Mouse (Mus musculus): ENCODE data around the gene Slc9a9. TPM values are rescaled to one million over a fixed set of nuclear protein-coding genes. Genes with fewer than 3 reads are reported as not detected.

Gene Slc9a9
- polyA plus RNA-seq, 1 experiment from 2014 or later: 6.7 TPM

GRCm38 (mm10) chr9:95186386-95187289 lies 516.9 kb downstream of the Slc9a9 start:
- no peak for ATAC-seq (ENCODE audit: low FRiP score, low TSS enrichment)
- Histone ChIP-seq H3K27ac (replicated peaks; ENCODE audit: low read depth, low read length) (no peak overlapping the region), H3K4me2 (ENCODE audit: low read length) (no peak overlapping the region), H3K9me3 (ENCODE audit: control insufficient read depth, low read length) (no peaks in the 10 kb centered on the region), H3K4me3 (replicated peaks; ENCODE audit: low read depth, low read length) (no peak overlapping the region), H3K4me1 (ENCODE audit: control insufficient read depth, insufficient read depth, low read length) (no peaks in the 10 kb centered on the region), H3K27me3 (ENCODE audit: control insufficient read depth, insufficient read depth, low read length) (no peaks in the 10 kb centered on the region), H3K36me3 (ENCODE audit: control insufficient read depth, insufficient read depth, low read length) (no peaks in the 10 kb centered on the region), H3K9ac (replicated peaks; ENCODE audit: low read length) (no peak overlapping the region)
- WGBS: 70% methylated on average over 15 of the region's 15 CpGs
- no peak for DNase-seq

DNA sequence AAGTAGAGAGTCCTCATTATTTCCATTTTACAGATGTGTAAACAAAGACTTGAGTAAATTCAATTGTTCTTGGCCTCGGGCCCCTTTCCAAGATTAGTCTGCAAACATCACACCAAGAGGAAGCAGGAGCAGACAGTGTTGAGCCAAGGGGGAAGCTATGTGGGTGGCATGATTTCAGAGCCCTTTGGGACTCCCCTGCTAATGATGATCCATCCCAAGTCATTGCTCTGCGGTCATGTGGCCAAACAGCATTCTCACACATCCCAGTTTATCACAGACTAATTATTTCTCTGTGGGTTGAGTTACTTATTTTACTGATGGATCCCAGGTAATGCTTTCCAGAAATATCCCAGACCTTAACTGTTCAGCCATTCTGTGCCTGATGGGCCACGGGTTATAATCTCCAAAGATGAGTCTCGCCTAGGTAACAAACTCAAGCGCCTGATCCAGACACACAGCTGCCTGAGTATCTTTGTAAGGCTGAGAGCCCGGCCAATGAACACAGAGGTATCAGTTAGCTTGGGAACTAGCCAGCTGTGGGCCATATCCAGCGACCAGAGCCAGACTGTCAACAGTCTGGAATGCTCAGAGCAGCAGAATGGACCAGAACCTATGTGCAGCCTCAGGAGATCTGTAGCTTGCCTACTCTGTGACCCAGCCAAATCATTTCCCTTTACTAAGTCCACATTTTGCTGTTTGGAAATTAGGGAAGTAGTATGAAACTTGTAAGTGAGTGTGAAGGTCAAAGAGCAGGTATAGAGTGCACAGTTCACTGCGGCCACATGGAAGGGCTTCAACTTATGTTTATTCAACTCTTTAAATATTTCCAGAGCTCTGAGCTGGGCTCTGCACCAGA lies 518.9 kb downstream of the Slc9a9 start:
- Histone ChIP-seq H3K4me2 (ENCODE audit: low read length) (no peak overlapping the region), H3K36me3 (ENCODE audit: control insufficient read depth, insufficient read depth, low read length) (no peaks in the 10 kb centered on the region), H3K27ac (replicated peaks; ENCODE audit: low read depth, low read length) (no peak overlapping the region), H3K9me3 (ENCODE audit: control insufficient read depth, low read length) (no peaks in the 10 kb centered on the region), H3K4me1 (ENCODE audit: control insufficient read depth, insufficient read depth, low read length) (no peaks in the 10 kb centered on the region), H3K4me3 (replicated peaks; ENCODE audit: low read depth, low read length) (no peak overlapping the region), H3K27me3 (ENCODE audit: control insufficient read depth, insufficient read depth, low read length) (no peaks in the 10 kb centered on the region), H3K9ac (replicated peaks; ENCODE audit: low read length) (no peak overlapping the region)
- DNase-seq: no peak
- 84% methylated on average over 8 of the region's 8 CpGs for WGBS
- no peak for ATAC-seq (ENCODE audit: low FRiP score, low TSS enrichment)

- H3K9me3 ChIP-seq (ENCODE audit: control insufficient read depth, low read length): no peaks in the 10 kb centered on the region
- no peaks in the 10 kb centered on the region for H3K4me1 ChIP-seq (ENCODE audit: control insufficient read depth, insufficient read depth, low read length)
- no peak overlapping the region for H3K4me3 ChIP-seq (replicated peaks; ENCODE audit: low read depth, low read length)
- H3K9ac ChIP-seq (replicated peaks; ENCODE audit: low read length): no peak overlapping the region
- H3K36me3 ChIP-seq (ENCODE audit: control insufficient read depth, insufficient read depth, low read length): no peaks in the 10 kb centered on the region
- no peak overlapping the region for H3K27ac ChIP-seq (replicated peaks; ENCODE audit: low read depth, low read length)
- no peak overlapping the region for H3K4me2 ChIP-seq (ENCODE audit: low read length)
- ATAC-seq (ENCODE audit: low FRiP score, low TSS enrichment) (no peak), DNase-seq (no peak)
- H3K27me3 ChIP-seq (ENCODE audit: control insufficient read depth, insufficient read depth, low read length): no peaks in the 10 kb centered on the region
- 91% methylated on average over 4 of the region's 4 CpGs for WGBS
These were observed 519.5 kb downstream of the Slc9a9 start for GRCm38 (mm10) chr9:95189218-95189605.

DNA sequence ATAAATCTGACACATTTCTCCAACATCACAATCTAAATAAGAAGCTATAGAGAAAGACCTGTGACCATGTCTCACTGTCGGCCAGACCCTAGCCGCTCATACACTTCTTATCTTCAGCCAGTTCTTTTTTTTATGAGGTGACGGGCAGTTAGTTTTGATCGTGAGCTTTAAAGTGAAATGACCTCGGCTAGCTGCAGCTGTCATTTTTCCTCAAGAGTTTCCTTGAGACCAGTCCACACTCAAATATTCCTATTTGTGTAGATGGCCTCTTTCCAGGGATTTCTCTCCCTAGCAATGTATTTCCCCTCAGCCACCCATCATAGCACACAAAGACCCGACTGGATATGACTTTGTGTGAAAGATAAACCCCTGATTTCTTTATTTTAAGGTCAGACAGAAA lies 521.7 kb downstream of the Slc9a9 start:
- H3K4me1 ChIP-seq (ENCODE audit: control insufficient read depth, insufficient read depth, low read length): no peaks in the 10 kb centered on the region
- no peak overlapping the region for H3K4me2 ChIP-seq (ENCODE audit: low read length)
- no peaks in the 10 kb centered on the region for H3K9me3 ChIP-seq (ENCODE audit: control insufficient read depth, low read length)
- no peaks in the 10 kb centered on the region for H3K36me3 ChIP-seq (ENCODE audit: control insufficient read depth, insufficient read depth, low read length)
- no peak for ATAC-seq (ENCODE audit: low FRiP score, low TSS enrichment)
- no peaks in the 10 kb centered on the region for H3K27me3 ChIP-seq (ENCODE audit: control insufficient read depth, insufficient read depth, low read length)
- H3K27ac ChIP-seq (replicated peaks; ENCODE audit: low read depth, low read length): no peak overlapping the region
- H3K4me3 ChIP-seq (replicated peaks; ENCODE audit: low read depth, low read length): no peak overlapping the region
- no peak for DNase-seq
- WGBS: 89% methylated on average over 6 of the region's 6 CpGs
- no peak overlapping the region for H3K9ac ChIP-seq (replicated peaks; ENCODE audit: low read length)

DNA sequence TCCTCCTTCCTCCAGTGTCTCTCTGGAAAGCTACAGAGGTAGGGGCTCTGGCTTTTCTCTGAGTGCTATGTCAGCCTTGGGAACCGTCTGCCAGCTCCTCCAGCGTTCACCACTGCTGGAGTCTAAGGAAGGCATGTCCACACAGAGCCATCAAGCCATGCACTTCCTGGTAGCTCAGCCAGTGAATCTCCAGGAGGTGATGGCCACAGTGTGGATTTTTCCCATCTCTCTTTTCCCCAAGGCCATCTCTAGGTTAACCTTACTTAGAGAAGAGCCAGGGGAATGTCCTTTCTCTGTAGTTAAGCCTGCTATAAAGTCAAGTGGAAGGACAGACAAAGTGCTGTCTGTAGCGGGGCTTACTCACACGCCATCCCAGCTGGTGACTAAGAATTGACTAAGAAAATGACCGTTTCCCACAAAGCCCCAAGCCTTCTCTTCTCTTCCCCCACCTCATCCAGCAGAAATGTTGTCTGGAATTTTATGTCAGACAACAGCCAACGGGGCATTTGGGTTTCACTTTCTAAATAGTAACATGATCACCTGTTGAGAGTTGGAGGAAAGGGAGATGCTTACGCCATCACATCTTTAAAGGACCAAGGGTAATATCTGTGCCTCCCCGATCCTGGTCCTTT lies 523.3 kb downstream of the Slc9a9 start:
- Histone ChIP-seq H3K9me3 (ENCODE audit: control insufficient read depth, low read length) (no peaks in the 10 kb centered on the region), H3K36me3 (ENCODE audit: control insufficient read depth, insufficient read depth, low read length) (no peaks in the 10 kb centered on the region), H3K4me1 (ENCODE audit: control insufficient read depth, insufficient read depth, low read length) (no peaks in the 10 kb centered on the region), H3K4me3 (replicated peaks; ENCODE audit: low read depth, low read length) (no peak overlapping the region), H3K27me3 (ENCODE audit: control insufficient read depth, insufficient read depth, low read length) (no peaks in the 10 kb centered on the region), H3K27ac (replicated peaks; ENCODE audit: low read depth, low read length) (no peak overlapping the region), H3K4me2 (ENCODE audit: low read length) (no peak overlapping the region), H3K9ac (replicated peaks; ENCODE audit: low read length) (no peak overlapping the region)
- WGBS: 91% methylated on average over 8 of the region's 8 CpGs
- DNase-seq (no peak), ATAC-seq (ENCODE audit: low FRiP score, low TSS enrichment) (no peak)

- no peak overlapping the region for H3K4me3 ChIP-seq (replicated peaks; ENCODE audit: low read depth, low read length)
- H3K4me1 ChIP-seq (ENCODE audit: control insufficient read depth, insufficient read depth, low read length): no peaks in the 10 kb centered on the region
- DNase-seq: no peak
- ATAC-seq (ENCODE audit: low FRiP score, low TSS enrichment): no peak
- no peaks in the 10 kb centered on the region for H3K9me3 ChIP-seq (ENCODE audit: control insufficient read depth, low read length)
- no peak overlapping the region for H3K9ac ChIP-seq (replicated peaks; ENCODE audit: low read length)
- H3K36me3 ChIP-seq (ENCODE audit: control insufficient read depth, insufficient read depth, low read length): no peaks in the 10 kb centered on the region
- WGBS: 88% methylated on average over 3 of the region's 3 CpGs
- H3K27me3 ChIP-seq (ENCODE audit: control insufficient read depth, insufficient read depth, low read length): no peaks in the 10 kb centered on the region
- H3K4me2 ChIP-seq (ENCODE audit: low read length): no peak overlapping the region
- no peak overlapping the region for H3K27ac ChIP-seq (replicated peaks; ENCODE audit: low read depth, low read length)
These were observed 524.0 kb downstream of the Slc9a9 start for GRCm38 (mm10) chr9:95193672-95194071.

DNA sequence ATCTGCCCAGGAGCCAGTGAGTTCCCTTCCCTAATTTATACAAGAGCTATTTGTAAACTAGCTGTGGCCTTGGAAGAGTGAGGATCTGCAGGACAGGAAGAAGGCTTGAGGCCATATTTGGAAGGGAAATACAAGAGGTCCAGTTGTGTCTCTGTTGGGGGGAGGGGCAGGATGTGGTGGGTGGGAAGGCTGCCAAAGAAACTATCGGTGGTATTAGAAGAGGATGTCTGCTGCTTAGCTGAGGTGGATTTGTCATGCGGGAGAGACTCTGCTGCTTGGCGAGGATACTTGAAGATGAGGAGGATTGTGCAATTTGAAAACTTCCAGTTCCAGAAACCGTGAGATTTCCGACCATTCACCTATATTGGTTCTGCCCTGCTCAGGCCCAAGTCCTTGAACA lies 524.4 kb downstream of the Slc9a9 start:
- no peaks in the 10 kb centered on the region for H3K4me1 ChIP-seq (ENCODE audit: control insufficient read depth, insufficient read depth, low read length)
- ATAC-seq (ENCODE audit: low FRiP score, low TSS enrichment) (no peak), DNase-seq (no peak)
- no peak overlapping the region for H3K4me2 ChIP-seq (ENCODE audit: low read length)
- no peaks in the 10 kb centered on the region for H3K36me3 ChIP-seq (ENCODE audit: control insufficient read depth, insufficient read depth, low read length)
- 78% methylated on average over 5 of the region's 5 CpGs for WGBS
- no peak overlapping the region for H3K9ac ChIP-seq (replicated peaks; ENCODE audit: low read length)
- no peaks in the 10 kb centered on the region for H3K27me3 ChIP-seq (ENCODE audit: control insufficient read depth, insufficient read depth, low read length)
- no peak overlapping the region for H3K4me3 ChIP-seq (replicated peaks; ENCODE audit: low read depth, low read length)
- no peaks in the 10 kb centered on the region for H3K9me3 ChIP-seq (ENCODE audit: control insufficient read depth, low read length)
- H3K27ac ChIP-seq (replicated peaks; ENCODE audit: low read depth, low read length): no peak overlapping the region

DNA sequence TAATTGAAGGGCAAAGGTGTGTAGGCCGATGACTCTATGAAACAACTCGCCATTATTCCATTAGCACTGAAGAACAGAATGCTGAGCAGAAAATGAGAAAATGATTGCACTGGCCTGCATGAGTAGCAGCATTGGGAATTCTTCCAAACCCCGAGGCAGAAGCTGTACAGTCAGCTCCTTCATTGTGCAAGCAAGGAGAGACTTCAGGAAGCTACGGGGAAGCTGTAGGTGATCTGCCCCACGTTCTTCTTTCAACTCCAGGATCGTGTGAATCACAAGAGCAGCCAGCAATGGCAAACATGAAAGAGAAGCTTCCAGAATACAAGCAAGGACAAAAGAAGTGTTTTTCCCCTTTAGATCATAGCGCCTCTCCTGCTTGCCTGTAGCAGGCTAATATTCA lies 538.0 kb downstream of the Slc9a9 start:
- H3K9ac ChIP-seq (replicated peaks; ENCODE audit: low read length): no peak overlapping the region
- no peaks in the 10 kb centered on the region for H3K4me1 ChIP-seq (ENCODE audit: control insufficient read depth, insufficient read depth, low read length)
- no peak overlapping the region for H3K4me3 ChIP-seq (replicated peaks; ENCODE audit: low read depth, low read length)
- ATAC-seq (ENCODE audit: low FRiP score, low TSS enrichment) (no peak), DNase-seq (no peak)
- H3K4me2 ChIP-seq (ENCODE audit: low read length): no peak overlapping the region
- no peaks in the 10 kb centered on the region for H3K9me3 ChIP-seq (ENCODE audit: control insufficient read depth, low read length)
- 83% methylated on average over 7 of the region's 7 CpGs for WGBS
- H3K27me3 ChIP-seq (ENCODE audit: control insufficient read depth, insufficient read depth, low read length): no peaks in the 10 kb centered on the region
- H3K36me3 ChIP-seq (ENCODE audit: control insufficient read depth, insufficient read depth, low read length): no peaks in the 10 kb centered on the region
- H3K27ac ChIP-seq (replicated peaks; ENCODE audit: low read depth, low read length): no peak overlapping the region

All from midbrain, embryonic 14.5 days (tissue).